ENCODE assay signal across 8 mouse cellular contexts in genomic region chr3:96284457-96284856, GRCm38 (mm10). TPM values are rescaled to one million over a fixed set of nuclear protein-coding genes. Genes with fewer than 3 reads are reported as not detected.
DNase-seq lines count a peak whose midpoint lies in the region; ATAC-seq lines count a peak whose summit lies in the region.

No protein-coding gene starts in this region.

- H3K4me2 ChIP-seq in forebrain, embryonic 12.5 days, result no peak overlapping the region
- no peak overlapping the region for H3K4me2 ChIP-seq in midbrain, embryonic 11.5 days
- no peak overlapping the region for H3K4me2 ChIP-seq in midbrain, embryonic 15.5 days
- H3K4me2 ChIP-seq in hindbrain, embryonic 14.5 days (replicated peaks), result no peak overlapping the region

- no peaks in the 10 kb centered on the region for H3K36me3 ChIP-seq in forebrain, embryonic 10.5 days (replicated peaks)
- H3K36me3 ChIP-seq in forebrain, embryonic 12.5 days (replicated peaks), result no peaks in the 10 kb centered on the region
- H3K36me3 ChIP-seq in midbrain, embryonic 11.5 days (ENCODE audit: control insufficient read depth, insufficient read depth, low read length), result no peaks in the 10 kb centered on the region
- no peaks in the 10 kb centered on the region for H3K36me3 ChIP-seq in midbrain, embryonic 15.5 days (replicated peaks)
- no peaks in the 10 kb centered on the region for H3K36me3 ChIP-seq in hindbrain, embryonic 14.5 days (replicated peaks; ENCODE audit: control insufficient read depth, insufficient read depth)

- no peak for ATAC-seq in forebrain, embryonic 12.5 days (ENCODE audit: low FRiP score)
- ATAC-seq in midbrain, embryonic 11.5 days (ENCODE audit: low FRiP score), result no peak
- no peak for ATAC-seq in midbrain, embryonic 15.5 days (replicated peaks)
- no peak for ATAC-seq in hindbrain, embryonic 14.5 days (ENCODE audit: low FRiP score)
- ATAC-seq in megakaryocyte progenitor cell, adult 5-6 weeks (replicated peaks; ENCODE audit: poor library complexity), result peak; percentile 54
- no peak for ATAC-seq in erythroid progenitor cell, adult 5-6 weeks (replicated peaks; ENCODE audit: low FRiP score, poor library complexity, severe bottlenecking)

- WGBS in forebrain, embryonic 10.5 days, result 20% methylated on average over 4 of the region's 4 CpGs
- 37% methylated on average over 4 of the region's 4 CpGs for WGBS in forebrain, embryonic 12.5 days
- WGBS in midbrain, embryonic 11.5 days, result 21% methylated on average over 4 of the region's 4 CpGs
- 22% methylated on average over 4 of the region's 4 CpGs for WGBS in midbrain, embryonic 15.5 days
- 27% methylated on average over 4 of the region's 4 CpGs for WGBS in hindbrain, embryonic 14.5 days

- H3K9ac ChIP-seq in forebrain, embryonic 12.5 days, result no peak overlapping the region
- H3K9ac ChIP-seq in midbrain, embryonic 11.5 days (ENCODE audit: low read length), result no peak overlapping the region
- no peak overlapping the region for H3K9ac ChIP-seq in midbrain, embryonic 15.5 days
- H3K9ac ChIP-seq in hindbrain, embryonic 14.5 days, result no peak overlapping the region

- H3K9me3 ChIP-seq in forebrain, embryonic 10.5 days, result peaks cover 6% of the 10 kb centered on the region; the same call in 1 of the 2 replicates
- H3K9me3 ChIP-seq in forebrain, embryonic 12.5 days, result no peaks in the 10 kb centered on the region
- H3K9me3 ChIP-seq in midbrain, embryonic 11.5 days (ENCODE audit: control insufficient read depth, low read length), result no peaks in the 10 kb centered on the region
- H3K9me3 ChIP-seq in midbrain, embryonic 15.5 days, result no peaks in the 10 kb centered on the region
- H3K9me3 ChIP-seq in hindbrain, embryonic 14.5 days (ENCODE audit: control insufficient read depth, low read length), result no peaks in the 10 kb centered on the region

- peak overlapping the region; percentile 6; the same call in 1 of the 2 replicates for H3K4me3 ChIP-seq in forebrain, embryonic 10.5 days
- H3K4me3 ChIP-seq in forebrain, embryonic 12.5 days (replicated peaks), result no peak overlapping the region
- H3K4me3 ChIP-seq in midbrain, embryonic 11.5 days (ENCODE audit: low read depth, low read length), result no peak overlapping the region
- H3K4me3 ChIP-seq in midbrain, embryonic 15.5 days, result no peak overlapping the region
- no peak overlapping the region for H3K4me3 ChIP-seq in hindbrain, embryonic 14.5 days (replicated peaks; ENCODE audit: low read length)

- peaks cover 22% of the 10 kb centered on the region for H3K4me1 ChIP-seq in forebrain, embryonic 10.5 days
- H3K4me1 ChIP-seq in forebrain, embryonic 12.5 days, result peaks cover 4% of the 10 kb centered on the region; the same call in 1 of the 2 replicates
- H3K4me1 ChIP-seq in midbrain, embryonic 11.5 days (ENCODE audit: control insufficient read depth, insufficient read depth, low read length), result peaks cover 4% of the 10 kb centered on the region; the same call in 1 of the 2 replicates
- no peaks in the 10 kb centered on the region for H3K4me1 ChIP-seq in midbrain, embryonic 15.5 days
- H3K4me1 ChIP-seq in hindbrain, embryonic 14.5 days (replicated peaks; ENCODE audit: control insufficient read depth, insufficient read depth, low read length), result no peaks in the 10 kb centered on the region

- no peak for DNase-seq in forebrain, embryonic 10.5 days (ENCODE audit: extremely low spot score, low spot score)
- DNase-seq in midbrain, embryonic 11.5 days (ENCODE audit: low spot score, missing footprints), result peak; percentile 87
- peak; percentile 71 for DNase-seq in hindbrain, embryonic 14.5 days (ENCODE audit: low spot score)
- no peak for DNase-seq in ovary, postnatal 14 days (ENCODE audit: low spot score)

- peaks cover 45% of the 10 kb centered on the region for H3K27me3 ChIP-seq in forebrain, embryonic 10.5 days (ENCODE audit: poor library complexity, severe bottlenecking)
- peaks cover 41% of the 10 kb centered on the region for H3K27me3 ChIP-seq in forebrain, embryonic 12.5 days
- peaks cover 4% of the 10 kb centered on the region; the same call in 1 of the 2 replicates for H3K27me3 ChIP-seq in midbrain, embryonic 11.5 days (ENCODE audit: control insufficient read depth, insufficient read depth, low read length)
- peaks cover 20% of the 10 kb centered on the region; the same call in 1 of the 2 replicates for H3K27me3 ChIP-seq in midbrain, embryonic 15.5 days (replicated peaks)
- peaks cover 31% of the 10 kb centered on the region; the same call in 1 of the 2 replicates for H3K27me3 ChIP-seq in hindbrain, embryonic 14.5 days (ENCODE audit: control insufficient read depth, insufficient read depth, low read length)

- no peak overlapping the region for H3K27ac ChIP-seq in forebrain, embryonic 10.5 days
- no peak overlapping the region for H3K27ac ChIP-seq in forebrain, embryonic 12.5 days
- H3K27ac ChIP-seq in midbrain, embryonic 11.5 days (ENCODE audit: low read depth, low read length), result no peak overlapping the region
- no peak overlapping the region for H3K27ac ChIP-seq in midbrain, embryonic 15.5 days
- no peak overlapping the region for H3K27ac ChIP-seq in hindbrain, embryonic 14.5 days

RNA-seq across cellular contexts. Expression of gene Fcgr1, which starts 9.3 kb away (rescaled TPM):
- 0.84 and 1.3 TPM in 2 replicates for polyA plus RNA-seq in forebrain, embryonic 10.5 days (2016; fragmentation: Nextera tagmentation; extraction: Ambion mirVana)
- 0.54 and 0.56 TPM in 2 replicates for polyA plus RNA-seq in forebrain, embryonic 12.5 days (2016; fragmentation: Nextera tagmentation; extraction: Ambion mirVana)
- polyA plus RNA-seq in midbrain, embryonic 11.5 days (2014; fragmentation: Nextera tagmentation; extraction: Ambion mirVana), result 1.7 and 2.1 TPM in 2 replicates
- 1.0 and 1.7 TPM in 2 replicates for polyA plus RNA-seq in midbrain, embryonic 15.5 days (2015; fragmentation: Nextera tagmentation; extraction: Ambion mirVana)
- 1.8 and 3.1 TPM in 2 replicates for polyA plus RNA-seq in hindbrain, embryonic 14.5 days (2014; fragmentation: Nextera tagmentation; extraction: Ambion mirVana)
- total RNA-seq in megakaryocyte progenitor cell, adult 5-6 weeks (2015), result 0.37 and 1.2 TPM in 2 replicates
- total RNA-seq in megakaryocyte progenitor cell, adult 5-6 weeks (2017), result 0.14 and 0.21 TPM in 2 replicates
- 3.8 and 5.0 TPM in 2 replicates for total RNA-seq in erythroid progenitor cell, adult 5-6 weeks (2015; ENCODE audit: low replicate concordance)
- 4.1 TPM in 1 of 2 replicates, not detected in the other for total RNA-seq in erythroid progenitor cell, adult 5-6 weeks (2017; ENCODE audit: low replicate concordance)

RNA-seq across cellular contexts. Expression of gene Hist2h2bb, which starts 14.9 kb away (rescaled TPM):
- 10.2 and 10.5 TPM in 2 replicates for polyA plus RNA-seq in forebrain, embryonic 10.5 days (2016; fragmentation: Nextera tagmentation; extraction: Ambion mirVana)
- 22.9 and 28.6 TPM in 2 replicates for polyA plus RNA-seq in forebrain, embryonic 12.5 days (2016; fragmentation: Nextera tagmentation; extraction: Ambion mirVana)
- polyA plus RNA-seq in midbrain, embryonic 11.5 days (2014; fragmentation: Nextera tagmentation; extraction: Ambion mirVana), result 18.3 and 26.8 TPM in 2 replicates
- polyA plus RNA-seq in midbrain, embryonic 15.5 days (2015; fragmentation: Nextera tagmentation; extraction: Ambion mirVana), result 1.9 and 2.6 TPM in 2 replicates
- 4.1 and 4.7 TPM in 2 replicates for polyA plus RNA-seq in hindbrain, embryonic 14.5 days (2014; fragmentation: Nextera tagmentation; extraction: Ambion mirVana)
- 1,111 and 1,146 TPM in 2 replicates for total RNA-seq in megakaryocyte progenitor cell, adult 5-6 weeks (2015)
- total RNA-seq in megakaryocyte progenitor cell, adult 5-6 weeks (2017), result 9,134 and 9,995 TPM in 2 replicates
- 4,676 and 5,120 TPM in 2 replicates for total RNA-seq in erythroid progenitor cell, adult 5-6 weeks (2015; ENCODE audit: low replicate concordance)
- 18,393 and 25,698 TPM in 2 replicates for total RNA-seq in erythroid progenitor cell, adult 5-6 weeks (2017; ENCODE audit: low replicate concordance)

RNA-seq across cellular contexts. Expression of gene Hist2h3b, which starts 16.0 kb away (rescaled TPM):
- polyA plus RNA-seq in forebrain, embryonic 10.5 days (2016; fragmentation: Nextera tagmentation; extraction: Ambion mirVana), result 48.0 and 48.8 TPM in 2 replicates
- polyA plus RNA-seq in forebrain, embryonic 12.5 days (2016; fragmentation: Nextera tagmentation; extraction: Ambion mirVana), result 94.8 and 111 TPM in 2 replicates
- polyA plus RNA-seq in midbrain, embryonic 11.5 days (2014; fragmentation: Nextera tagmentation; extraction: Ambion mirVana), result 94.4 and 97.1 TPM in 2 replicates
- polyA plus RNA-seq in midbrain, embryonic 15.5 days (2015; fragmentation: Nextera tagmentation; extraction: Ambion mirVana), result 12.8 and 13.1 TPM in 2 replicates
- polyA plus RNA-seq in hindbrain, embryonic 14.5 days (2014; fragmentation: Nextera tagmentation; extraction: Ambion mirVana), result 11.2 and 12.3 TPM in 2 replicates
- 773 and 862 TPM in 2 replicates for total RNA-seq in megakaryocyte progenitor cell, adult 5-6 weeks (2015)
- 369 and 430 TPM in 2 replicates for total RNA-seq in megakaryocyte progenitor cell, adult 5-6 weeks (2017)
- total RNA-seq in erythroid progenitor cell, adult 5-6 weeks (2015; ENCODE audit: low replicate concordance), result 2,922 and 3,470 TPM in 2 replicates
- total RNA-seq in erythroid progenitor cell, adult 5-6 weeks (2017; ENCODE audit: low replicate concordance), result 1,426 and 2,043 TPM in 2 replicates

RNA-seq across cellular contexts. Expression of gene Hist2h4, which starts 21.3 kb away (rescaled TPM):
- polyA plus RNA-seq in forebrain, embryonic 10.5 days (2016; fragmentation: Nextera tagmentation; extraction: Ambion mirVana), result 12.0 and 14.2 TPM in 2 replicates
- 16.1 and 19.5 TPM in 2 replicates for polyA plus RNA-seq in forebrain, embryonic 12.5 days (2016; fragmentation: Nextera tagmentation; extraction: Ambion mirVana)
- 5.0 and 5.4 TPM in 2 replicates for polyA plus RNA-seq in midbrain, embryonic 11.5 days (2014; fragmentation: Nextera tagmentation; extraction: Ambion mirVana)
- 5.6 and 6.1 TPM in 2 replicates for polyA plus RNA-seq in midbrain, embryonic 15.5 days (2015; fragmentation: Nextera tagmentation; extraction: Ambion mirVana)
- 2.9 and 6.0 TPM in 2 replicates for polyA plus RNA-seq in hindbrain, embryonic 14.5 days (2014; fragmentation: Nextera tagmentation; extraction: Ambion mirVana)
- 111 and 118 TPM in 2 replicates for total RNA-seq in megakaryocyte progenitor cell, adult 5-6 weeks (2015)
- total RNA-seq in megakaryocyte progenitor cell, adult 5-6 weeks (2017), result 114 and 115 TPM in 2 replicates
- 928 and 1,194 TPM in 2 replicates for total RNA-seq in erythroid progenitor cell, adult 5-6 weeks (2015; ENCODE audit: low replicate concordance)
- total RNA-seq in erythroid progenitor cell, adult 5-6 weeks (2017; ENCODE audit: low replicate concordance), result 316 and 543 TPM in 2 replicates

RNA-seq across cellular contexts. Expression of gene Hist2h3c1, which starts 38.0 kb away (rescaled TPM):
- 0.86 TPM in 1 of 2 replicates, not detected in the other for polyA plus RNA-seq in forebrain, embryonic 10.5 days (2016; fragmentation: Nextera tagmentation; extraction: Ambion mirVana)
- polyA plus RNA-seq in forebrain, embryonic 12.5 days (2016; fragmentation: Nextera tagmentation; extraction: Ambion mirVana), result not detected in 2 replicates
- polyA plus RNA-seq in midbrain, embryonic 11.5 days (2014; fragmentation: Nextera tagmentation; extraction: Ambion mirVana), result 1.1 and 2.7 TPM in 2 replicates
- polyA plus RNA-seq in midbrain, embryonic 15.5 days (2015; fragmentation: Nextera tagmentation; extraction: Ambion mirVana), result 0.11 TPM in 1 of 2 replicates, not detected in the other
- polyA plus RNA-seq in hindbrain, embryonic 14.5 days (2014; fragmentation: Nextera tagmentation; extraction: Ambion mirVana), result 0.18 and 1.6 TPM in 2 replicates
- total RNA-seq in megakaryocyte progenitor cell, adult 5-6 weeks (2015), result 17.3 and 17.9 TPM in 2 replicates
- 2.8 TPM in 1 of 2 replicates, not detected in the other for total RNA-seq in megakaryocyte progenitor cell, adult 5-6 weeks (2017)
- 79.3 and 122 TPM in 2 replicates for total RNA-seq in erythroid progenitor cell, adult 5-6 weeks (2015; ENCODE audit: low replicate concordance)
- 53.9 and 62.7 TPM in 2 replicates for total RNA-seq in erythroid progenitor cell, adult 5-6 weeks (2017; ENCODE audit: low replicate concordance)

Comparison
In these comparisons a context has a peak if more than half of its experiments do, and no peak if none do; other contexts are left out.
1. DNase-seq: peak in midbrain, embryonic 11.5 days (single experiment) and hindbrain, embryonic 14.5 days (single experiment); none in forebrain, embryonic 10.5 days (single experiment) and ovary, postnatal 14 days (single experiment).